Mouse (Mus musculus): ENCODE measurements around the gene Rbm38. TPM values are rescaled to one million over a fixed set of nuclear protein-coding genes. Genes with fewer than 3 reads are reported as not detected.

Gene Rbm38
- total RNA-seq (2021) = 100 to 1,000 TPM; 225 to 230 TPM
- long read RNA-seq, experiment 1, transcript Rbm38-201 (4 exons, 1,768 nt) = major isoform, 222 of 266 reads
- long read RNA-seq, experiment 1, transcript Rbm38-206 (4 exons, 936 nt) = minor isoform, 21 of 266 reads
- long read RNA-seq, experiment 1, transcript Rbm38-203 (3 exons, 2,281 nt) = minor isoform, 6 of 266 reads
- long read RNA-seq, experiment 1, partial matches to known transcripts = 0 of 266 reads
- long read RNA-seq, experiment 1, other reads (novel, unspliced or antisense) = 15 of 266 reads
- long read RNA-seq, experiment 2, transcript Rbm38-206 (4 exons, 936 nt) = minor isoform, 8 of 228 reads
- long read RNA-seq, experiment 2, transcript Rbm38-203 (3 exons, 2,281 nt) = minor isoform, 5 of 228 reads
- long read RNA-seq, experiment 2, transcript Rbm38-201 (4 exons, 1,768 nt) = major isoform, 200 of 228 reads
- long read RNA-seq, experiment 2, partial matches to known transcripts = 10 of 228 reads
- long read RNA-seq, experiment 2, other reads (novel, unspliced or antisense) = 2 of 228 reads

DNA sequence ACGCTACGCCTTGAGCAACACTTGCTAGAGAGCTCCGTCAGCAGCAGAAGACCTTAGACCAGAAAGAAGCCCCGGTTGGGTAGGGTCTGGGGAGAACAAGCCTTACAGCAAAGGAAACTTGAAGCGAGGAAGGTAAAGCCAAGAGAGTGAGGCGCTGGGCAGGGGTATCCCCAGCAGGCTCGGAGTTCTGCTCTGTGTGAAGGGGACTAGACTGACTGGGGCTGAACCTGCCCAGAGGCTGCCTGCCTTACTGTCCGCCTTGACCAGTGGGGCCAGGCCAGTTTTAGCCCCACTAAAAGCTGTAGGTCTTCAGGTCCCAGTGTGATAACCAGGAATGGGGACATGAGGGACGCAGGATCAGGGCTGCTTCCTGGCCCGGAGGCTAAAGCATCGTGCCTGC is at the start of gene Rbm38:
Rbm38 (plus strand) TSS at position 69 of the 400 bp plus-strand sequence.
- no peak for DNase-seq (ENCODE audit: low spot score)

DNA sequence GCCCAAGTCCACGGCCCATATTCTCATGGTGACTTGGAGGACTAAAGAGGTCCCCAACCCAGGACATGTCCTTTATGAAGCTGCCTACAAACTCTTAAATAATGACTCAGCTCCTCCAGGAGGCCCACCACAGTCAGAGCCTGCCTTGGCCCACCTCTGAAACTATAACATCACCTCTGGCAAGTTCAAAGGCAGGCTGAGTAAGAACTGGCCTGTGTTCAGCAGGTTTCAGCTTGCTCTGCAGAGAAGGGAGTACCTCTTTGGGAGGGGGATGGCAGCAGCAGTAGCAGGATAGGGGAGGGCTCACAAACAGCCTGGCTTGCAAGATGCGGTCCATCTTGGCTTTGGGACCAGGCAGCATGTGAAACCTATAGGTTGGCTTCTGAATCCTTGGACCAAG is 48.4 kb upstream of the Rbm38 start:
- no peak for DNase-seq (ENCODE audit: low spot score)

DNA sequence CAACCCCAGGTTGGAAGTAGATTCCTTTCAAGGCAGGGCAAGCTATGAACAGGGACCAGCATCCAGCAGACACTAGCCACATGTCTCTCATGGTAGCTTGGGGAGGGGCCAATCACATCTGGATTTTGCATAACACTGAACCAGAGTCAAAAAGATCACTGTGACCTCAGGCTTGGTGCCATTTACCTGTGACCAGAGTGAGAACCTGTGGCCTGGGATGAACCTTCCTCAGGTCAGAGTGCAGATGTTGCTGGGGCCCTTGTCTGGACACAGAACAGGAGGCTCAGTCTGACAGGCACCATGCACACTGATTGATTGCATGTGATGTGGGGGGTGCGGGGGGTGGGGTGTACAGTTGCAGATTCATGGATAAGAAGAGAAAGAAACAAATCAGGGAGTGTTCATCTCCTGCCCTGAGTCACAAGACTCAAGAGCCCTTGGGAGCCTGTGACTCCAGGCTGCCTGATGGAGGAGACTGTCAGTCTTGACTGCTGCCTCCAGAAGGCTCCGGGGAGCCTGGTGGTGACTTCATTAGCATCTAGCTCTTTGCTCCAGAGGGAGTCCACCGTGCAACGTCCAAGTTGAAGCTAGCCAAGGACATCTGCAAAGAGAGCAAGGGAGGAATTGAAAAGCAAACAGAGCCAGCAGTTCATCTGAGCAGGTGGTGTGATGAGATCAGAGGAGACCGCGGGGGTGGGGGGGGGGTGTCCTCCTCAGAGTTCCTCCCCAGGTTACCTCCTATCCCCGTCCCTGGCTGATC is 46.3 kb upstream of the Rbm38 start:
- peak; percentile 42 for DNase-seq (ENCODE audit: low spot score)

GRCm38 (mm10) chr2:172974701-172975100 is 45.6 kb upstream of the Rbm38 start:
- peak; percentile 14 for DNase-seq (ENCODE audit: low spot score)

DNA sequence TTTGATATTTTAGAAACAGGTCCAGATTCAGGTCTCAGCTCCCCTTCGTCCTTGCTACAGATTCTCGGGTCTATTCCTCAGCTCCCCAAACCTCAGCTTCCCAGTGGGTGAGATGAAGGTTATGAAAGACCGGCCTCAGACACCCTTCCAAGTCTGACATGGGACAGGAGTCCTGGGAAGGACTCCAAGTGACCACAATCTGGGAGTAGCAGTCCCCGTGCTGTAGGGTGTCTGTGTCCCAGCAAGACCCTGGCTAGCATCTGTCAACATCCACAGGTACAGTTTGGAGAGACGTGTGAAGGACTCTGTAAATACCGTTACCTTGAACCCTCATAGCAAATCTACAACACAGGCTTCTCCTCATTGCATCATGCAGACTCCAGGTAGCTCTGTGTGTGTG is 45.1 kb upstream of the Rbm38 start:
- no peak for DNase-seq (ENCODE audit: low spot score)

DNA sequence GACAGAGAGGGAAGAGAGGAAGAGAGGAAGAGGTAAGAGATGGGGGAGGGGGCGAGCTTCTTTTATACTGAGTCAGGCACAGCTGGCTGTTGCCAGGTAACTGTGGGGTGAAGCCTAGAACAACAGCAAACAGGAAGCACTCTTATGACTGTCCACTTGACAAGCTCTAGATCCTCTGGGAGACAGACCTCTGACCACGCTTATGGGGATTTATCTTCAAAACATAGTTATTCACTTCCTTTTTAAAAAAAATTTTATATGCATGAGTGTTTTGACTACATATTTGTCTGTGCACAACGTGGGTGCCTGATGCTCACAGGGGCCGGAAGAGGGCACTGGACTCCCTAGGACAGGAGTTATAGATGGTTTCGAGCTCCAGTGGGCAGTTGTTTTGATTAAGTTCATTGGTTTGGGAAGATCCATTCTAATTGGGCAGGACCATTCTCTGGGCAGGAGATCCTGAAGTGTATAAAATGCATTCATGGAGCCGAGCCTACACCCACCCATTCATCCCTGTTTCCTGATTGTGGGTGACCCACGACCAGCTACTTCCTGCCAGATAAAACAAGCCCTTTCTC is 43.5 kb upstream of the Rbm38 start:
- no peak for DNase-seq (ENCODE audit: low spot score)

- no peak for DNase-seq (ENCODE audit: low spot score)
These were observed 42.7 kb upstream of the Rbm38 start, which contains the start of gene Spo11 for GRCm38 (mm10) chr2:172977409-172978130. Gene Spo11, plus strand, starts transcription at chr2:172977700.

DNA sequence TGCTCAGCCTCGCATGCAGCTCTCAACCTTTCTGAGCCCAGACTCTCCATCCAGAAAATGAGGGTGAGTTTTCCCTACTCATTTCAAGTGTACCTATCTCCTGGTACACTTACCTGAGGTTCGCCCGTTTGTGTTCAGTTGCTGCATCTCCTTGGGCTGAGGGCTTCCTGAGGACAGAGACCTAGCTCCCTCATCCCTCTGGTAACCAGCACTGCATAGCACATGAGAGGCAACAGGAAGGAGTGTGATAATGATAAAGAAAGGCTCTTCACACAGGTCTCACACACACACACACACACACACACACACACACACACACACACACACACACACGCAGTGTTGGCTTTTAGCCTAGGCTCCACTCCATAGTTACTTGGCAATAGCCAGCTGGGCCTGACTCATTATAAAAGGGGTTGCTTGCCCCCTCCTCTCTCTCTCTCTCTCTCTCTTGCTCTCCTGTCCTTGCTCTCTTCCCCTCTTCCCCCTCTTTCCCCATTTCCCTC is 42.1 kb upstream of the Rbm38 start:
- DNase-seq (ENCODE audit: low spot score) = no peak

GRCm38 (mm10) chr2:172979666-172980345 is 40.5 kb upstream of the Rbm38 start:
- no peak for DNase-seq (ENCODE audit: low spot score)

GRCm38 (mm10) chr2:172982776-172983561 is 37.3 kb upstream of the Rbm38 start:
- no peak for DNase-seq (ENCODE audit: low spot score)

DNA sequence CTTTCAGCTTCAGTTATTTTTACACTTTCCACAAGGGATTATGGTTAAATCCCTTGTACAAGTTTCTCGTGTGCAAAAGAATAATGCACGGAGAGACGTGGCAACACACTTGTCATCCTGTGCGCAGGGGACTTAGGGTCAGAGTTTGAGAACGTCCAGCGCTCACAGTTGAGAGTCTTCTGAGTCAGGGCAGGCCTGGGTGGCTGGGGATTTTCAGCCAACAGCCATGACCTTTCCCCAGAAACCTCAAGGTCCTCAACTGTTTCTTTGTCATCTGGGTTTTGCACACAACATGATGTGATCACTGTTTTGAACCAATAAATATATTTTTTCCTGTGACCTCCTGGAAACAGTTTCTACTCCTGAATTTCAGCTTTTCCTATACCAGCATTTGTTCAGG is 30.1 kb upstream of the Rbm38 start:
- DNase-seq (ENCODE audit: low spot score) = no peak

DNA sequence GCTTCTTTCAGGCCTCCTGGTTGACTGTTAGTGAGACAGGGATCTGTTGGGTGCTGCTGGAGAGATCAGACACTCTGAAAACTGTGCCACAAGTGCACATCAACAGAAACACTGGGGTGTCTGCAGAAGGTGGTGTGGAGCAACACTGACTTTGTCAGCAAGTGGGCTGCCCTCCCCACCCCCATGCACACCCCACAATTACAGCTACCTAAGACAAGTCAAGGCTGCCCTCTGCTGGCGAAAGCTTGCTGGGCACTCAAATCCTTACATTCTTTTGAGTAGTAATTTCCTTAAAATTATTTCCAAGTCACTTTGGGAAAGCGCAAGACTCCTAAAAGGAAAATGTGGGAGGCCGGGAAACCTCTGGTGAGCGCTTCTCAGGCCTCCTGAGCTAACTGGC is 24.1 kb upstream of the Rbm38 start:
- peak; percentile 54 for DNase-seq (ENCODE audit: low spot score)

DNA sequence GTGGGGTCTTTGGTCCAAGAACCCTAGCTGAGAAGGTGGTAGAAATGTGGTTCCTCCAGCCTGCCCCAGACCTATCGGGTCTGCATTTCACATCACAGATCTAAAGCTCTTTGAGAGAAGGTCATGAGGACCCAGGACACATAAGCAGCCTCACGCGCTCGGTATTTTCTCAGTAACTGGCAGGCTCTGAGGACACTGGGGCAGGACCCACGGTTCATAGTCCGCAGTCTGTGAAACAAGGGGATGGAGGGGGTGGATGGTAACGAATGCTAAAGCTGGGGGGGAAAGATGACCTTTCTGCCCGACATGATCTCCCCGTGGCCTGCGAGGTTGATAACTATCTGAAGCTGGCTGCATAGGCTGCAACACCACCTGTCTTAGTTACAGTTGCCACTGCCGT is 22.6 kb upstream of the Rbm38 start:
- DNase-seq (ENCODE audit: low spot score) = no peak

DNA sequence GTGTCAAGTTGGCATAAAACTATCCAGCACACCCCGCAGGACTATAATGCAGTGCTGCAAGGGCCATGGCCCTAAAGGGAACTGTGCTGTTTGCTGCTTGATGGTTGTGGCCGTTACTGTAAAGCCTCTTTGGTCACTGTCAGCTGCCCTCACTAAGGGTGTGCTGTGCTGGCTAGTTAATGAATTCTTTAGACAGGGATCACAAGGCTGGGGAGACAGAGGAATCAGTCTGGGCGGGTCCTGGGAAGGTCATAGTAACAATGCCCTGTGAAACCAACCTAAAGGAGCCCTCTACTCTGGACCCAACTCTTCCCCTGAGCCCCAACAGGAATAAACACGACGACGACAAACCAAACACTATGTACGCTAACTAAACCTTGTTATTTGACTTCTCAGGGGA is 21.8 kb upstream of the Rbm38 start:
- no peak for DNase-seq (ENCODE audit: low spot score)

GRCm38 (mm10) chr2:172999630-173000284 is 20.5 kb upstream of the Rbm38 start, which contains the start of gene Rae1:
Gene Rae1, plus strand, starts transcription at chr2:173000117.
- peak; percentile 98 for DNase-seq (ENCODE audit: low spot score)

DNA sequence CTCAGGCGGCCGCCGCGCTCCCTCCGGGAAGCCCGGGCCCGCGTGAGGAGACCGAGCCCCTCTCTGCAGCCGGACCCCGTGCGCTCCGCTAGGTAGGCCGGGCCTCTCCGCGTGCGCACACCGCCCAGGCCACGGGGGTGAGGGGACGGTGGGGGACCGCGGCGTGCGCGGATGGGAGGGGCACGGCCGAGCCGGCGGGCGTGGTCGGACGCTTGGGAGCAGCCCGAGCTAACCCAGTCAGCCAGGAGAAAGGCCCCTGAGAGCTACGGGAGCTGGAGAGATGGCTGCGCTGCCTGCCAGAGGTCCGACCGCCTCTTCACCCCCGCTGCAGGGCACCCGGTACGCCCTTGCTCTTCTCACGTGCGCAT is 20.0 kb upstream of the Rbm38 start:
- DNase-seq (ENCODE audit: low spot score) = no peak

GRCm38 (mm10) chr2:173000921-173001320 is 19.4 kb upstream of the Rbm38 start:
- DNase-seq (ENCODE audit: low spot score) = no peak

GRCm38 (mm10) chr2:173003737-173004136 is 16.6 kb upstream of the Rbm38 start:
- no peak for DNase-seq (ENCODE audit: low spot score)

- no peak for DNase-seq (ENCODE audit: low spot score)
These were observed 10.0 kb upstream of the Rbm38 start for GRCm38 (mm10) chr2:173010220-173010717.

Measured in gastrocnemius, adult 18-20 months (tissue).